Mouse (Mus musculus) kidney, adult 2 months (tissue): Measurements from ENCODE around the gene Tubb3.

ENCODE experiments used
- CTCF ChIP-seq: fragments of 200-500 bp; conservative IDR thresholded peaks from 2 replicates; pipeline ENCODE4 v1.5.1; 2011; ENCODE audit warnings: low read depth, mild to moderate bottlenecking, control low read depth, low read length, moderate library complexity, mixed read lengths; ENCODE audit not compliant: insufficient read depth, insufficient read length
- POLR2A ChIP-seq: fragments of 200-500 bp; IDR thresholded peaks from one replicate; pipeline ENCODE4 v1.6.1; 2011; ENCODE audit warnings: low read depth, low read length, control low read depth

DNA sequence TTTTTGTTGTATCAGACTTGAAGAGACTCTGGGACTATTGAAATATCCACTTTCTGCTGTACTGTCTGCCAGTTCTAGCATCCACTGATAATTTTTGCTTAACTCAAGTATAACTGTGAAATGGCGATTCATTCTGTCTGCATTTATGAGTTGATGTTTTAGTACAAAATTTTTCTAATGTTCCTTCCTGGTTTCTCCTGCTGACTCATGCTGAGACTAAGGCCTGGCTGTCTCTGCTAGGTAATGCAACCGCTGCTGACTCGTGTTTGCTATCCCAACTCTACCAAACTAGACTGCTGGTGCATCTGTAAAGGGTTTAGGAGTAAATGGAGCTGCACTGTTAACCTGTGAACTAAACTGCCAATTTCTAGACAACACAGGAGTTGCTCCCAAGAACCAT, 56.3 kb downstream of the Tubb3 start:
- no peak for TF ChIP-seq CTCF
- TF ChIP-seq POLR2A = no peak
